Mouse (Mus musculus) limb, embryonic 15.5 days (tissue): ENCODE results near the gene Atrnl1. TPM values are rescaled to one million over a fixed set of nuclear protein-coding genes. Genes with fewer than 3 reads are reported as not detected.

Source experiments
- ATAC-seq: fragments of 200-750 bp; cut with Nextera tagmentation; 2 replicates; pipeline ENCODE4 v1.8.0; 2017; ENCODE audit warnings: low read depth, moderate TSS enrichment; ENCODE audit not compliant: insufficient number of reproducible peaks, low FRiP score, low TSS enrichment
- H3K27ac ChIP-seq: fragments of 300-500 bp; sonication (generic); 2 replicates; pipeline ENCODE4 v1.5.1; 2015; ENCODE audit warnings: moderate library complexity, mild to moderate bottlenecking, inconsistent platforms
- H3K27me3 ChIP-seq: fragments of 300-500 bp; sonication (generic); 2 replicates; pipeline ENCODE4 v1.6.1; 2015; ENCODE audit warnings: inconsistent platforms
- H3K36me3 ChIP-seq: fragments of 300-500 bp; sonication (generic); 2 replicates; pipeline ENCODE4 v1.6.1; 2015; ENCODE audit warnings: inconsistent platforms
- H3K4me1 ChIP-seq: fragments of 300-500 bp; sonication (generic); 2 replicates; pipeline ENCODE4 v1.6.1; 2015; ENCODE audit warnings: inconsistent platforms
- H3K4me2 ChIP-seq: fragments of 300-500 bp; sonication (generic); 2 replicates; pipeline ENCODE4 v1.6.1; 2015; ENCODE audit warnings: mild to moderate bottlenecking, inconsistent platforms
- H3K4me3 ChIP-seq: fragments of 300-500 bp; sonication (generic); 2 replicates; pipeline ENCODE4 v1.5.1; 2015; ENCODE audit warnings: mild to moderate bottlenecking, inconsistent platforms
- H3K9ac ChIP-seq: fragments of 300-500 bp; sonication (generic); 2 replicates; pipeline ENCODE4 v1.6.1; 2015; ENCODE audit warnings: inconsistent platforms
- H3K9me3 ChIP-seq: fragments of 300-500 bp; sonication (generic); 2 replicates; pipeline ENCODE4 v1.6.1; 2016; ENCODE audit warnings: inconsistent platforms
- WGBS: fragments of 180-500 bp; shearing (Covaris S2); methylation state at CpG from one replicate; pipeline ENCODE4 v1.1.7; 2015; 5-methylcytosine and 5-hydroxymethylcytosine counted together
- polyA plus RNA-seq: library from polyadenylated mRNA; unstranded; fragments of >200 nt; fragmentation: Nextera tagmentation; extraction: Ambion mirVana; gene quantifications from 2 replicates; pipeline ENCODE4 v1.2.1, GENCODE M21; 2015

The Atrnl1 gene
- polyA plus RNA-seq, 1 experiment from 2014 or later = 7.7 TPM

GRCm38 (mm10) chr19:57589516-57589915 is 21.3 kb upstream of the Atrnl1 start:
- Histone ChIP-seq H3K27me3 (no peaks in the 10 kb centered on the region; the same call in 1 of the 2 replicates), H3K4me3 (no peak overlapping the region), H3K27ac (no peak overlapping the region), H3K9ac (no peak overlapping the region), H3K9me3 (no peaks in the 10 kb centered on the region), H3K4me2 (no peak overlapping the region), H3K4me1 (no peaks in the 10 kb centered on the region), H3K36me3 (no peaks in the 10 kb centered on the region)
- WGBS = 52% methylated on average over 9 of the region's 9 CpGs
- ATAC-seq = no peak

- Histone ChIP-seq H3K36me3 (no peaks in the 10 kb centered on the region), H3K27me3 (no peaks in the 10 kb centered on the region; the same call in 1 of the 2 replicates), H3K4me2 (no peak overlapping the region), H3K9me3 (no peaks in the 10 kb centered on the region), H3K4me1 (no peaks in the 10 kb centered on the region), H3K27ac (no peak overlapping the region), H3K9ac (no peak overlapping the region), H3K4me3 (no peak overlapping the region)
- WGBS = 80% methylated on average over 5 of the region's 5 CpGs
- ATAC-seq = no peak
Observed at GRCm38 (mm10) chr19:57590895-57591294, 19.9 kb upstream of the Atrnl1 start.

GRCm38 (mm10) chr19:57591631-57592030 is 19.2 kb upstream of the Atrnl1 start:
- no peak for ATAC-seq
- Histone ChIP-seq H3K27ac (no peak overlapping the region), H3K4me2 (no peak overlapping the region), H3K9me3 (no peaks in the 10 kb centered on the region), H3K4me3 (no peak overlapping the region), H3K36me3 (no peaks in the 10 kb centered on the region), H3K9ac (no peak overlapping the region), H3K27me3 (no peaks in the 10 kb centered on the region; the same call in 1 of the 2 replicates), H3K4me1 (no peaks in the 10 kb centered on the region)
- 85% methylated on average over 10 of the region's 10 CpGs for WGBS

- ATAC-seq = no peak
- H3K4me3 ChIP-seq = no peak overlapping the region
- no peaks in the 10 kb centered on the region for H3K9me3 ChIP-seq
- no peaks in the 10 kb centered on the region for H3K36me3 ChIP-seq
- H3K4me2 ChIP-seq = no peak overlapping the region
- no peak overlapping the region for H3K27ac ChIP-seq
- no peaks in the 10 kb centered on the region for H3K4me1 ChIP-seq
- H3K9ac ChIP-seq = no peak overlapping the region
- no peaks in the 10 kb centered on the region; the same call in 1 of the 2 replicates for H3K27me3 ChIP-seq
- WGBS = 84% methylated on average over 2 of the region's 2 CpGs
Observed at GRCm38 (mm10) chr19:57592355-57592754, 18.5 kb upstream of the Atrnl1 start.

GRCm38 (mm10) chr19:57599126-57599525 is 11.7 kb upstream of the Atrnl1 start:
- H3K27ac ChIP-seq = no peak overlapping the region
- no peak overlapping the region for H3K4me2 ChIP-seq
- no peaks in the 10 kb centered on the region for H3K9me3 ChIP-seq
- ATAC-seq = no peak
- no peaks in the 10 kb centered on the region for H3K36me3 ChIP-seq
- H3K27me3 ChIP-seq = no peaks in the 10 kb centered on the region
- H3K9ac ChIP-seq = no peak overlapping the region
- no peak overlapping the region for H3K4me3 ChIP-seq
- WGBS = 52% methylated on average over 8 of the region's 8 CpGs
- peaks cover 6% of the 10 kb centered on the region; the same call in 1 of the 2 replicates for H3K4me1 ChIP-seq

GRCm38 (mm10) chr19:57600233-57600929 is 10.5 kb upstream of the Atrnl1 start:
- Histone ChIP-seq H3K4me1 (peaks cover 6% of the 10 kb centered on the region; the same call in 1 of the 2 replicates), H3K9me3 (no peaks in the 10 kb centered on the region), H3K27ac (no peak overlapping the region), H3K27me3 (no peaks in the 10 kb centered on the region), H3K9ac (no peak overlapping the region), H3K4me2 (no peak overlapping the region), H3K4me3 (no peak overlapping the region), H3K36me3 (no peaks in the 10 kb centered on the region)
- ATAC-seq = no peak
- WGBS = 58% methylated on average over 16 of the region's 16 CpGs

- Histone ChIP-seq H3K4me2 (no peak overlapping the region), H3K4me3 (no peak overlapping the region), H3K9ac (no peak overlapping the region), H3K27ac (no peak overlapping the region), H3K36me3 (no peaks in the 10 kb centered on the region), H3K9me3 (no peaks in the 10 kb centered on the region), H3K27me3 (no peaks in the 10 kb centered on the region), H3K4me1 (peaks cover 6% of the 10 kb centered on the region; the same call in 1 of the 2 replicates)
- ATAC-seq = no peak
- WGBS = 58% methylated on average over 2 of the region's 2 CpGs
Observed at GRCm38 (mm10) chr19:57600930-57601328, 9.9 kb upstream of the Atrnl1 start.

- Histone ChIP-seq H3K27ac (no peak overlapping the region), H3K4me3 (no peak overlapping the region), H3K36me3 (no peaks in the 10 kb centered on the region), H3K27me3 (no peaks in the 10 kb centered on the region), H3K4me1 (peaks cover 8% of the 10 kb centered on the region; the same call in 1 of the 2 replicates), H3K4me2 (no peak overlapping the region), H3K9ac (no peak overlapping the region), H3K9me3 (no peaks in the 10 kb centered on the region)
- 83% methylated on average over 3 of the region's 3 CpGs for WGBS
- no peak for ATAC-seq
Observed at GRCm38 (mm10) chr19:57603593-57603992, 7.2 kb upstream of the Atrnl1 start.

- no peak overlapping the region for H3K4me2 ChIP-seq
- H3K4me1 ChIP-seq = peaks cover 6% of the 10 kb centered on the region; the same call in 1 of the 2 replicates
- H3K27me3 ChIP-seq = no peaks in the 10 kb centered on the region
- H3K9me3 ChIP-seq = no peaks in the 10 kb centered on the region
- WGBS = 60% methylated on average over 3 of the region's 3 CpGs
- no peak for ATAC-seq
- H3K27ac ChIP-seq = no peak overlapping the region
- no peak overlapping the region for H3K9ac ChIP-seq
- no peaks in the 10 kb centered on the region for H3K36me3 ChIP-seq
- no peak overlapping the region for H3K4me3 ChIP-seq
Observed at GRCm38 (mm10) chr19:57605941-57606340, 4.9 kb upstream of the Atrnl1 start.

- H3K4me2 ChIP-seq = 0 out of 2 replicates have a peak overlapping the region, but pooled peaks have one; percentile 13
- H3K27me3 ChIP-seq = no peaks in the 10 kb centered on the region
- H3K9me3 ChIP-seq = no peaks in the 10 kb centered on the region
- no peak for ATAC-seq
- H3K36me3 ChIP-seq = no peaks in the 10 kb centered on the region
- no peak overlapping the region for H3K9ac ChIP-seq
- WGBS = 40% methylated on average over 10 of the region's 10 CpGs
- H3K4me1 ChIP-seq = peaks cover 6% of the 10 kb centered on the region; the same call in 1 of the 2 replicates
- no peak overlapping the region for H3K4me3 ChIP-seq
- H3K27ac ChIP-seq = no peak overlapping the region
Observed at GRCm38 (mm10) chr19:57606351-57606750, 4.5 kb upstream of the Atrnl1 start.

- Histone ChIP-seq H3K4me3 (peak overlapping the region; percentile 96), H3K4me1 (peaks cover 10% of the 10 kb centered on the region), H3K27me3 (no peaks in the 10 kb centered on the region), H3K4me2 (peak overlapping the region; percentile 82), H3K9me3 (no peaks in the 10 kb centered on the region), H3K36me3 (no peaks in the 10 kb centered on the region), H3K9ac (peak overlapping the region; percentile 56), H3K27ac (peak overlapping the region; percentile 99)
- ATAC-seq = no peak
- 11% methylated on average over 12 of the region's 12 CpGs for WGBS
Observed at GRCm38 (mm10) chr19:57609361-57610057, 1.3 kb upstream of the Atrnl1 start.

- ATAC-seq = peak; percentile 27
Observed at GRCm38 (mm10) chr19:57610058-57610475, 767 bp upstream of the Atrnl1 start.

More at GRCm38 (mm10) chr19:57610058-57610475, 767 bp upstream of the Atrnl1 start:
- under 1% methylated on average over 21 of the region's 21 CpGs for WGBS
- H3K4me3 ChIP-seq = peak overlapping the region; percentile 96
- peak overlapping the region; percentile 99 for H3K27ac ChIP-seq
- no peaks in the 10 kb centered on the region for H3K9me3 ChIP-seq
- H3K4me2 ChIP-seq = peak overlapping the region; percentile 82
- H3K36me3 ChIP-seq = no peaks in the 10 kb centered on the region
- H3K27me3 ChIP-seq = no peaks in the 10 kb centered on the region
- peak overlapping the region; percentile 56 for H3K9ac ChIP-seq
- peaks cover 10% of the 10 kb centered on the region for H3K4me1 ChIP-seq
